Mouse (Mus musculus) thymus, adult 2 months (tissue): ENCODE measurements around the gene Zfp523.

ENCODE experiments used
- CTCF ChIP-seq: fragments of 200-500 bp; IDR thresholded peaks from 2 replicates; pipeline ENCODE4 v1.5.1; 2012; ENCODE audit warnings: mild to moderate bottlenecking, control low read depth, low read length, moderate library complexity, borderline replicate concordance; ENCODE audit not compliant: control insufficient read depth, poor library complexity, insufficient read depth; ENCODE audit errors: extremely low read depth
- POLR2A ChIP-seq: fragments of 200-500 bp; IDR thresholded peaks from 2 replicates; pipeline ENCODE4 v1.6.1; 2012; ENCODE audit warnings: mild to moderate bottlenecking, low read length, control low read depth, moderate library complexity; ENCODE audit not compliant: control insufficient read depth, poor library complexity, insufficient read depth; ENCODE audit errors: extremely low read depth

GRCm38 (mm10) chr17:28130391-28131125, 46.4 kb upstream of the Zfp523 start:
- TF ChIP-seq CTCF (no peak), POLR2A (no peak)
